Mouse (Mus musculus) olfactory bulb, adult 2 months (tissue): ENCODE results near the gene Slco3a1.

Source experiments
- CTCF ChIP-seq: fragments of 200-500 bp; IDR thresholded peaks from 2 replicates; pipeline ENCODE4 v1.5.1; 2012; ENCODE audit warnings: low read depth, mild to moderate bottlenecking, low read length, moderate library complexity; ENCODE audit not compliant: insufficient read depth
- POLR2A ChIP-seq: fragments of 200-500 bp; IDR thresholded peaks from 2 replicates; pipeline ENCODE4 v1.6.1; 2012; ENCODE audit warnings: mild to moderate bottlenecking, low read depth, low read length, moderate library complexity; ENCODE audit not compliant: insufficient read depth

DNA sequence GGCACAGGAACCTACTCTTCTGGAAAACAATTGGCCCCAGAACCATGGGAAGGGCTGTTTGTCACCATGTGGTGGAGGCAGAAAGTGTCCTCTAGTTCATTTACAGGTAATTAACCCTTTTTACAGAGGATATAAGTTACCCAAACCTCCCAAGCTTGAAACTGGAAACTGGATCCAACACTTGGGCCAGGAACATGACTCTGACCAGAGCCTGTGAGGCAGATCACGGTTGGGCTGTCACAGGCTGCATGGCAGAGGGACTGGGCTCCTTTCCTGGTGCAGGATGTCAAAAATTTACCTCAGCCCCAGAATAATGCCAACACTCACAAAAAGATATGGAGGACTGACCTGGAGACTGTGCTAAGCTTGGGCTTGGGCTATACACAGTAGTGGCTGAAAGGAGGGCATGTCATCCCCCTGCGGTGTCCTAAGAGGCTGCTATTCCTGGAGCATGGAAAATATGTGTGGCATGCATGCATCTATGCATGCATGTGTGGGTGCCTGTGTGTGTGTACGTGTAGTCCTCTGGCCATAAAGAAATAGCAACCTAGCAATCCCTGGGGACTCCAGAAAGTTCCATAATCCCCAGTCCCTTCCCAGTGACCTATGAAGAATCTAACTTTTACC lies 171.4 kb downstream of the Slco3a1 start:
- TF ChIP-seq CTCF, result no peak
- no peak for TF ChIP-seq POLR2A
